Mouse (Mus musculus) limb, embryonic 14.5 days (tissue): ENCODE data around the gene Spns3. TPM values are rescaled to one million over a fixed set of nuclear protein-coding genes. Genes with fewer than 3 reads are reported as not detected.
A peak's percentile ranks its signal among the peaks of the same experiment; 100 is the strongest.

Source experiments
- ATAC-seq: fragments of 200-750 bp; cut with Nextera tagmentation; 2 replicates; pipeline ENCODE4 v1.8.0; 2017; ENCODE audit warnings: low read depth, moderate number of reproducible peaks, moderate TSS enrichment; ENCODE audit not compliant: low FRiP score
- DNase-seq: peaks from one replicate; pipeline ENCODE4 v3.0.0-alpha.2; 2015; ENCODE audit warnings: low spot score
- H3K27ac ChIP-seq: fragments of 300-500 bp; sonication (generic); replicated peaks from 2 replicates; pipeline ENCODE4 v1.5.1; 2014; ENCODE audit warnings: low read depth, mild to moderate bottlenecking, low read length, moderate library complexity, mixed read lengths
- H3K27me3 ChIP-seq: fragments of 300-500 bp; sonication (generic); 2 replicates; pipeline ENCODE4 v1.6.1; 2014; ENCODE audit warnings: low read length, mixed read lengths; ENCODE audit not compliant: control insufficient read depth, insufficient read depth
- H3K36me3 ChIP-seq: fragments of 300-500 bp; sonication (generic); 2 replicates; pipeline ENCODE4 v1.6.1; 2014; ENCODE audit warnings: mild to moderate bottlenecking, low read length, moderate library complexity, mixed read lengths; ENCODE audit not compliant: control insufficient read depth, insufficient read depth
- H3K4me1 ChIP-seq: fragments of 300-500 bp; sonication (generic); 2 replicates; pipeline ENCODE4 v1.6.1; 2014; ENCODE audit warnings: antibody characterized with exemption, low read length, mixed read lengths; ENCODE audit not compliant: control insufficient read depth, insufficient read depth
- H3K4me2 ChIP-seq: fragments of 300-500 bp; sonication (generic); replicated peaks from 2 replicates; pipeline ENCODE4 v1.6.1; 2014; ENCODE audit warnings: low read depth, mild to moderate bottlenecking, low read length, moderate library complexity; ENCODE audit not compliant: severe bottlenecking
- H3K4me3 ChIP-seq: fragments of 300-500 bp; sonication (generic); replicated peaks from 2 replicates; pipeline ENCODE4 v1.5.1; 2014; ENCODE audit warnings: low read length
- H3K9ac ChIP-seq: fragments of 300-500 bp; sonication (generic); 2 replicates; pipeline ENCODE4 v1.6.1; 2014; ENCODE audit warnings: mild to moderate bottlenecking, low read depth, low read length, moderate library complexity; ENCODE audit not compliant: severe bottlenecking
- H3K9me3 ChIP-seq: fragments of 300-500 bp; sonication (generic); 2 replicates; pipeline ENCODE4 v1.6.1; 2016; ENCODE audit warnings: low read length; ENCODE audit not compliant: control insufficient read depth
- POLR2A ChIP-seq: fragments of 200-500 bp; IDR thresholded peaks from 2 replicates; pipeline ENCODE4 v1.8.0; 2012; ENCODE audit warnings: inconsistent platforms, mild to moderate bottlenecking, moderate library complexity, borderline replicate concordance; ENCODE audit not compliant: insufficient read depth, insufficient read length; ENCODE audit errors: extremely low read depth
- whole genome bisulfite sequencing: fragments of 180-500 bp; shearing (Covaris S2); extraction: QIAGEN DNeasy Blood & Tissue Kit; methylation state at CpG from one replicate; pipeline ENCODE4 v1.1.7; 2014; 5-methylcytosine and 5-hydroxymethylcytosine counted together
- polyA plus RNA-seq, 2 experiments: library from polyadenylated mRNA; depleted of rRNA in 1 of 2; stranded (reverse) in 1 of 2; unstranded in 1 of 2; fragments of >200 nt; fragmentation: Nextera tagmentation in 1 of 2; extraction: Ambion mirVana in 1 of 2; gene quantifications; 2 replicates each; pipeline versions ENCODE4 v1.2.1 to v1.2.3; 2012 to 2014

The Spns3 gene
- polyA plus RNA-seq, 2 experiments = 0.41 to 0.62 TPM

GRCm38 (mm10) chr11:72566816-72567338 lies 16.6 kb upstream of the Spns3 start:
- 46% methylated on average over 9 of the region's 10 CpGs for WGBS
- ATAC-seq = no peak
- TF ChIP-seq POLR2A = no peak

GRCm38 (mm10) chr11:72566304-72566703 lies 16.0 kb upstream of the Spns3 start:
- Histone ChIP-seq H3K9ac (no peak overlapping the region), H3K27me3 (no peaks in the 10 kb centered on the region), H3K27ac (no peak overlapping the region), H3K36me3 (no peaks in the 10 kb centered on the region), H3K4me1 (no peaks in the 10 kb centered on the region), H3K4me2 (no peak overlapping the region), H3K9me3 (no peaks in the 10 kb centered on the region), H3K4me3 (no peak overlapping the region)
- no peak for DNase-seq
- no peak for ATAC-seq
- 65% methylated on average over 7 of the region's 7 CpGs for WGBS
- TF ChIP-seq POLR2A = no peak

More at GRCm38 (mm10) chr11:72566816-72567338, 16.6 kb upstream of the Spns3 start:
- Histone ChIP-seq H3K36me3 (no peaks in the 10 kb centered on the region), H3K27me3 (no peaks in the 10 kb centered on the region), H3K4me2 (no peak overlapping the region), H3K9ac (no peak overlapping the region), H3K4me1 (no peaks in the 10 kb centered on the region), H3K4me3 (no peak overlapping the region), H3K27ac (no peak overlapping the region), H3K9me3 (no peaks in the 10 kb centered on the region)
- DNase-seq = no peak

GRCm38 (mm10) chr11:72564232-72564807 lies 14.0 kb upstream of the Spns3 start:
- Histone ChIP-seq H3K36me3 (no peaks in the 10 kb centered on the region), H3K9ac (no peak overlapping the region), H3K27ac (no peak overlapping the region), H3K9me3 (no peaks in the 10 kb centered on the region), H3K4me1 (no peaks in the 10 kb centered on the region), H3K4me3 (no peak overlapping the region), H3K4me2 (no peak overlapping the region), H3K27me3 (no peaks in the 10 kb centered on the region)
- ATAC-seq (peak; percentile 47; the same call in 1 of the 2 replicates), DNase-seq (peak; percentile 64)
- no peak for TF ChIP-seq POLR2A
- 22% methylated on average over 6 of the region's 6 CpGs for WGBS

GRCm38 (mm10) chr11:72560661-72561060 lies 10.4 kb upstream of the Spns3 start:
- 68% methylated on average over 3 of the region's 3 CpGs for WGBS
- H3K4me1 ChIP-seq = no peaks in the 10 kb centered on the region

GRCm38 (mm10) chr11:72558155-72558554 lies 7.8 kb upstream of the Spns3 start:
- DNase-seq (no peak), ATAC-seq (no peak)
- Histone ChIP-seq H3K4me1 (no peaks in the 10 kb centered on the region), H3K27me3 (no peaks in the 10 kb centered on the region), H3K4me3 (no peak overlapping the region), H3K9ac (no peak overlapping the region), H3K4me2 (no peak overlapping the region), H3K9me3 (no peaks in the 10 kb centered on the region), H3K36me3 (no peaks in the 10 kb centered on the region), H3K27ac (no peak overlapping the region)
- TF ChIP-seq POLR2A = no peak
- 72% methylated on average over 5 of the region's 5 CpGs for WGBS

More at GRCm38 (mm10) chr11:72560661-72561060, 10.4 kb upstream of the Spns3 start:
- H3K9ac ChIP-seq = no peak overlapping the region
- no peak overlapping the region for H3K27ac ChIP-seq
- no peak overlapping the region for H3K4me2 ChIP-seq
- no peaks in the 10 kb centered on the region for H3K9me3 ChIP-seq
- H3K36me3 ChIP-seq = no peaks in the 10 kb centered on the region
- H3K4me3 ChIP-seq = no peak overlapping the region
- H3K27me3 ChIP-seq = no peaks in the 10 kb centered on the region
- ATAC-seq (no peak), DNase-seq (no peak)
- TF ChIP-seq POLR2A = no peak

- H3K4me1 ChIP-seq = no peaks in the 10 kb centered on the region
- H3K27me3 ChIP-seq = no peaks in the 10 kb centered on the region
- 63% methylated on average over 2 of the region's 2 CpGs for WGBS
- H3K27ac ChIP-seq = no peak overlapping the region
- H3K9me3 ChIP-seq = no peaks in the 10 kb centered on the region
- no peak overlapping the region for H3K9ac ChIP-seq
- ATAC-seq = no peak
- H3K4me3 ChIP-seq = no peak overlapping the region
- no peak for TF ChIP-seq POLR2A
- no peak for DNase-seq
- H3K36me3 ChIP-seq = no peaks in the 10 kb centered on the region
- H3K4me2 ChIP-seq = no peak overlapping the region
Observed at GRCm38 (mm10) chr11:72556953-72557352, 6.6 kb upstream of the Spns3 start.
